Mouse (Mus musculus): ENCODE measurements at regions not wholly inside any gene's neighbourhood (a gene's known extent, or its start where the extent isn't known, plus 50 kb on each side); places are given as distances from the start of the nearest gene placed in this dataset.
A peak's percentile ranks its signal among the peaks of the same experiment; 100 is the strongest.

DNA sequence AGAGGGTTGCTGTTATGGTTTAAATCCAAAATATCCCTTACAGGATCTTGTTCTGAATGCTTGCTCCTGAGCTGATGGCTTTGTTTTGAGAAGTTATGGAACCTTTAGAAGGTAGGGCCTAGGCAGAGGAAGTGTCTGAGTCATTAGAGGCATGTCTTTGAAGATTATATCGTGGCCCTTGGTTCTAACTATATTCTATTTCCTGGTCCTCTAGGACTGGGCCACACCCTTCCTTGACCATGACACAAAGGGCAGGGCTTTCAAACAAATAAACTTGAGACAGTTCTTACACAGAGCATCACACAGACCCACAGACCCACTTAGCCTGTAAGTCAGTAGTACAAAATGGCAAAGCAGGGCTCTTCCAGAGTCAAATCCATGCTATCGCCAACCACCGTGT is 197.8 kb upstream of the Ubash3b start:
- no peak for DNase-seq
- Histone ChIP-seq H3K9me3 (ENCODE audit: low read length) (no peaks in the 10 kb centered on the region), H3K4me2 (ENCODE audit: low read depth, low read length) (no peak overlapping the region), H3K4me3 (ENCODE audit: low read depth, low read length) (no peak overlapping the region), H3K27ac (ENCODE audit: low read depth) (no peak overlapping the region), H3K9ac (replicated peaks) (no peak overlapping the region), H3K27me3 (ENCODE audit: insufficient read depth, low read length) (no peaks in the 10 kb centered on the region), H3K36me3 (replicated peaks; ENCODE audit: insufficient read depth, low read length) (no peaks in the 10 kb centered on the region), H3K4me1 (ENCODE audit: insufficient read depth) (no peaks in the 10 kb centered on the region)
- 80% methylated on average over 3 of the region's 3 CpGs for whole genome bisulfite sequencing (ENCODE audit: insufficient replicate concordance)
- TF ChIP-seq EP300 (IDR thresholded peaks at IDR 0.05; ENCODE audit: low read depth) (no peak), CTCF (IDR thresholded peaks at IDR 0.05; ENCODE audit: low read depth) (no peak)
- ATAC-seq, result no peak

DNA sequence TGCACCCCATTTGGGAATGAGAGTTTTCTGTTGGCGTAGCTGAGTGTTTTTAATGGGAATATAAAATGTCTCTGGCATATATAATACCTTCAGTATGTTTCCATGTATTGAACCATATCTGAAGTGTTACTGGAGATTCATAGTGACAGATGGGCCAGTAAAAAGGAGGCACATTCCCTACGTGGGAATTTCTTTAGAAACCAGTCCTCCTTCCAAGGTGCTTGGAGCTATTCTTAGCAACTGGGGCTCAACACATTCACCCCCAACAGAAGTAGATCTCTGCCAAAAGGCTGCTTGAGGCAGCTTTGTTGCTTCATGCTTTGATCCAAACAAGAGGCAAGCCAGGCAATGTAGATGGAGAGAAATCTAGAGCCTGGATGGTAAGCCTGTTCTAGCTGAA is 183.8 kb upstream of the Ubash3b start:
- ATAC-seq (no peak), DNase-seq (no peak)
- Histone ChIP-seq H3K4me3 (ENCODE audit: low read depth, low read length) (no peak overlapping the region), H3K27me3 (ENCODE audit: insufficient read depth, low read length) (no peaks in the 10 kb centered on the region), H3K36me3 (replicated peaks; ENCODE audit: insufficient read depth, low read length) (no peaks in the 10 kb centered on the region), H3K9ac (replicated peaks) (no peak overlapping the region), H3K4me1 (ENCODE audit: insufficient read depth) (no peaks in the 10 kb centered on the region), H3K27ac (ENCODE audit: low read depth) (no peak overlapping the region), H3K4me2 (ENCODE audit: low read depth, low read length) (no peak overlapping the region), H3K9me3 (ENCODE audit: low read length) (no peaks in the 10 kb centered on the region)
- 59% methylated on average over 2 of the region's 2 CpGs for WGBS (ENCODE audit: insufficient replicate concordance)
- TF ChIP-seq EP300 (IDR thresholded peaks at IDR 0.05; ENCODE audit: low read depth), result no peak
- TF ChIP-seq CTCF (IDR thresholded peaks at IDR 0.05; ENCODE audit: low read depth), result no peak

GRCm38 (mm10) chr9:41337375-41337774 is 175.9 kb upstream of the Ubash3b start:
- H3K27ac ChIP-seq (ENCODE audit: low read depth), result no peak overlapping the region
- no peak overlapping the region for H3K4me3 ChIP-seq (ENCODE audit: low read depth, low read length)
- ATAC-seq, result no peak
- H3K4me2 ChIP-seq (ENCODE audit: low read depth, low read length), result no peak overlapping the region
- DNase-seq, result no peak
- TF ChIP-seq EP300 (IDR thresholded peaks at IDR 0.05; ENCODE audit: low read depth) (peak; percentile 68), CTCF (IDR thresholded peaks at IDR 0.05; ENCODE audit: low read depth) (no peak)
- H3K4me1 ChIP-seq (ENCODE audit: insufficient read depth), result no peaks in the 10 kb centered on the region
- H3K36me3 ChIP-seq (replicated peaks; ENCODE audit: insufficient read depth, low read length), result no peaks in the 10 kb centered on the region
- peaks cover 3% of the 10 kb centered on the region; the same call in 1 of the 2 replicates for H3K27me3 ChIP-seq (ENCODE audit: insufficient read depth, low read length)
- no peaks in the 10 kb centered on the region for H3K9me3 ChIP-seq (ENCODE audit: low read length)
- 65% methylated on average over 2 of the region's 2 CpGs for WGBS (ENCODE audit: insufficient replicate concordance)
- no peak overlapping the region for H3K9ac ChIP-seq (replicated peaks)

- ATAC-seq (no peak), DNase-seq (no peak)
- Histone ChIP-seq H3K36me3 (replicated peaks; ENCODE audit: insufficient read depth, low read length) (no peaks in the 10 kb centered on the region), H3K9ac (replicated peaks) (no peak overlapping the region), H3K4me2 (ENCODE audit: low read depth, low read length) (no peak overlapping the region), H3K27ac (ENCODE audit: low read depth) (no peak overlapping the region), H3K4me1 (ENCODE audit: insufficient read depth) (no peaks in the 10 kb centered on the region), H3K27me3 (ENCODE audit: insufficient read depth, low read length) (peaks cover 3% of the 10 kb centered on the region; the same call in 1 of the 2 replicates), H3K9me3 (ENCODE audit: low read length) (no peaks in the 10 kb centered on the region), H3K4me3 (ENCODE audit: low read depth, low read length) (no peak overlapping the region)
- TF ChIP-seq EP300 (IDR thresholded peaks at IDR 0.05; ENCODE audit: low read depth) (no peak), CTCF (IDR thresholded peaks at IDR 0.05; ENCODE audit: low read depth) (no peak)
- 58% methylated on average over 6 of the region's 6 CpGs for WGBS (ENCODE audit: insufficient replicate concordance)
Observed at GRCm38 (mm10) chr9:41336801-41337200, 175.3 kb upstream of the Ubash3b start.

DNA sequence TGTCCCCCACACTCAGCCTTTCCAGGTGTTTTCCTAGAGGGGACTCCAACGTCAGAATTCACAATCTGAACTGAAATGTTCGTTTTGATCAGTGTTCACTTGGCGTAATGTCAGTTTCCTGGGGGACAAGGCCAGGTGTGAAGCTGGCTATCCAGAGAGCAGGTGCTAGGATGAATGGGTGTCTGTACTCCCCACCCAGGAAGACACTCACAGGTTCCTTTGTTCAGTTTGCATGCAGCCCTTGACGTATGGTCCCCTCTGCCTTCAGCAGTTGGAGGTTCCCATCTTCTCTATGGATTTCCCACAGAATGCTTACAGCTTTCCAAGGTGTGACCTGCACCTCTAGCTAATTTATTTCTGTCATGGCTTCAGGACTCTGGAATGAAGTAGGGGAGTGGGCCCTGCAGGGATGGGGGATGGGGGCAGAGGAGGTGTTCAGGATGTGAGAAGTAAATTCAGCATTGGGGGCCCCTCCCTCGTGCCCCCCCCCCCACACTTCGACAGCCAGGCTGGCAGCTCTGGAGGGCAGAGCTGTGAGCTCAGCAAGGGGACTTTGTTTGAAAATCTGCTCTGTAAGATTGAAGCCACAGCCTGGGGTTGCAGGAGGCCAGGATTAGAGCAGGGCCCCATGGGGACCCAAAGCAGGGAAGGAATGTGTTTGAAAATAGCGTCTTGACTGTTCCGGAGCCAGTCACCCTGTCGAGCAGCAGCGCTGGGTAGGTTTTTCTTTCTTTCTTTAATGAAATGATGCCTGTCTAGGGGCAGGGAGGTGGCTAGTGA is 173.2 kb upstream of the Ubash3b start:
- DNase-seq (no peak), ATAC-seq (no peak)
- no peaks in the 10 kb centered on the region for H3K4me1 ChIP-seq (ENCODE audit: insufficient read depth)
- H3K36me3 ChIP-seq (replicated peaks; ENCODE audit: insufficient read depth, low read length), result no peaks in the 10 kb centered on the region
- no peak overlapping the region for H3K9ac ChIP-seq (replicated peaks)
- no peak overlapping the region for H3K27ac ChIP-seq (ENCODE audit: low read depth)
- TF ChIP-seq CTCF (IDR thresholded peaks at IDR 0.05; ENCODE audit: low read depth) (no peak), EP300 (IDR thresholded peaks at IDR 0.05; ENCODE audit: low read depth) (no peak)
- H3K27me3 ChIP-seq (ENCODE audit: insufficient read depth, low read length), result peaks cover 7% of the 10 kb centered on the region; the same call in 1 of the 2 replicates
- no peak overlapping the region for H3K4me3 ChIP-seq (ENCODE audit: low read depth, low read length)
- WGBS (ENCODE audit: insufficient replicate concordance), result 43% methylated on average over 10 of the region's 10 CpGs
- no peaks in the 10 kb centered on the region for H3K9me3 ChIP-seq (ENCODE audit: low read length)
- H3K4me2 ChIP-seq (ENCODE audit: low read depth, low read length), result no peak overlapping the region

GRCm38 (mm10) chr9:41333526-41333925 is 172.0 kb upstream of the Ubash3b start:
- no peaks in the 10 kb centered on the region for H3K36me3 ChIP-seq (replicated peaks; ENCODE audit: insufficient read depth, low read length)
- TF ChIP-seq CTCF (IDR thresholded peaks at IDR 0.05; ENCODE audit: low read depth) (no peak), EP300 (IDR thresholded peaks at IDR 0.05; ENCODE audit: low read depth) (no peak)
- H3K9me3 ChIP-seq (ENCODE audit: low read length), result no peaks in the 10 kb centered on the region
- no peak overlapping the region for H3K4me2 ChIP-seq (ENCODE audit: low read depth, low read length)
- ATAC-seq (no peak), DNase-seq (no peak)
- H3K4me3 ChIP-seq (ENCODE audit: low read depth, low read length), result no peak overlapping the region
- no peak overlapping the region for H3K27ac ChIP-seq (ENCODE audit: low read depth)
- peaks cover 10% of the 10 kb centered on the region; the same call in 1 of the 2 replicates for H3K27me3 ChIP-seq (ENCODE audit: insufficient read depth, low read length)
- no peak overlapping the region for H3K9ac ChIP-seq (replicated peaks)
- WGBS (ENCODE audit: insufficient replicate concordance), result 94% methylated on average over 1 of the region's 1 CpGs
- no peaks in the 10 kb centered on the region for H3K4me1 ChIP-seq (ENCODE audit: insufficient read depth)
